23 mouse cellular contexts compared by ENCODE assay signal in genomic region chr17:44693552-44693951, GRCm38 (mm10).
"Had no signal": no experiment of that assay in that cellular context is flagged by ENCODE, and none has a peak within 500 bp of the region (broad histone marks: within the 10 kb centered on the region; RNA-seq: fewer than 3 reads in every experiment).

No protein-coding gene starts in this region.

- H3K27me3 ChIP-seq: heart, embryonic 12.5 days; hindbrain, embryonic 13.5 days; hindbrain, embryonic 15.5 days; limb, embryonic 12.5 days; liver, embryonic 13.5 days had no signal

- DNase-seq: gastrocnemius, adult 2 months; gastrocnemius, postnatal 10 days; gastrocnemius, postnatal 25 days; heart, adult 18-20 months; heart, postnatal 10 days; kidney, adult 11 months; kidney, adult 2 months; kidney, postnatal 10 days; kidney, postnatal 25 days; kidney, postnatal 4 days; liver; liver, embryonic 13.5 days had no signal

- H3K4me2 ChIP-seq: heart, embryonic 12.5 days; hindbrain, embryonic 13.5 days; hindbrain, embryonic 15.5 days; limb, embryonic 12.5 days; liver, embryonic 11.5 days; liver, embryonic 13.5 days had no signal

- ATAC-seq: hindbrain, postnatal 0 days; intestine, embryonic 16.5 days had no signal

- H3K4me1 ChIP-seq: heart, embryonic 10.5 days; heart, embryonic 12.5 days; hindbrain, embryonic 13.5 days; hindbrain, embryonic 15.5 days; limb, embryonic 10.5 days had no signal

- H3K36me3 ChIP-seq: heart, embryonic 10.5 days; heart, embryonic 12.5 days; hindbrain, embryonic 13.5 days; hindbrain, embryonic 15.5 days; limb, embryonic 10.5 days; limb, embryonic 12.5 days; liver, embryonic 13.5 days had no signal

- H3K9ac ChIP-seq: heart, embryonic 12.5 days; hindbrain, embryonic 13.5 days; hindbrain, embryonic 15.5 days; limb, embryonic 12.5 days; liver, embryonic 13.5 days had no signal

- H3K4me3 ChIP-seq: gastrocnemius, adult 2 months; heart, embryonic 10.5 days; heart, embryonic 12.5 days; hindbrain, embryonic 13.5 days; hindbrain, embryonic 15.5 days; layer of hippocampus, adult 2 months; left cerebral cortex, adult 2 months; limb, embryonic 10.5 days; limb, embryonic 12.5 days; liver, embryonic 13.5 days had no signal

- H3K27ac ChIP-seq: gastrocnemius, adult 2 months; heart, embryonic 10.5 days; hindbrain, embryonic 13.5 days; hindbrain, embryonic 15.5 days; hindbrain, postnatal 0 days; layer of hippocampus, adult 2 months; left cerebral cortex, adult 2 months; limb, embryonic 10.5 days; limb, embryonic 12.5 days; liver, embryonic 13.5 days had no signal

- H3K9me3 ChIP-seq: heart, embryonic 10.5 days; heart, embryonic 12.5 days; hindbrain, embryonic 13.5 days; hindbrain, embryonic 15.5 days; limb, embryonic 10.5 days; limb, embryonic 12.5 days; liver, embryonic 13.5 days had no signal
